Mouse (Mus musculus): ENCODE measurements at regions not wholly inside any gene's neighbourhood (a gene's known extent, or its start where the extent isn't known, plus 50 kb on each side); places are given as distances from the start of the nearest gene placed in this dataset. TPM values are rescaled to one million over a fixed set of nuclear protein-coding genes. Genes with fewer than 3 reads are reported as not detected.

GRCm38 (mm10) chr2:139423413-139423812 lies 70.3 kb upstream of the Sptlc3 start:
- WGBS: 84% methylated on average over 2 of the region's 2 CpGs

More at GRCm38 (mm10) chr2:139423413-139423812, 70.3 kb upstream of the Sptlc3 start:
- Histone ChIP-seq H3K9me3 (no peaks in the 10 kb centered on the region), H3K4me1 (no peaks in the 10 kb centered on the region), H3K27me3 (no peaks in the 10 kb centered on the region), H3K9ac (replicated peaks) (no peak overlapping the region), H3K4me2 (replicated peaks) (no peak overlapping the region), H3K36me3 (no peaks in the 10 kb centered on the region), H3K4me3 (no peak overlapping the region), H3K27ac (replicated peaks) (no peak overlapping the region)
- ATAC-seq (ENCODE audit: low FRiP score, low read depth): no peak

MicroRNAs encoded in the stretch of these regions (microRNA counts, 519-probe panel; counts per million panel counts)
- microRNA mmu-miR-1952: not detected

Small RNA genes lying in the stretch of these regions (microRNA-seq; reads per million reads assigned to microRNA genes)
- gene Mir1952: not detected
